Mouse (Mus musculus): ENCODE data around the gene Cmss1.
A peak's percentile ranks its signal among the peaks of the same experiment; 100 is the strongest.
"Not testable (repeated sequence)": the region's sequence is repeated elsewhere in the genome, so short reads cannot be mapped to it uniquely, and the experiment has no call there.

Gene Cmss1

GRCm38 (mm10) chr16:57421680-57422417 lies 184.8 kb downstream of the Cmss1 start:
- no peak for DNase-seq

GRCm38 (mm10) chr16:57420773-57421556 lies 185.7 kb downstream of the Cmss1 start:
- DNase-seq: no peak

DNA sequence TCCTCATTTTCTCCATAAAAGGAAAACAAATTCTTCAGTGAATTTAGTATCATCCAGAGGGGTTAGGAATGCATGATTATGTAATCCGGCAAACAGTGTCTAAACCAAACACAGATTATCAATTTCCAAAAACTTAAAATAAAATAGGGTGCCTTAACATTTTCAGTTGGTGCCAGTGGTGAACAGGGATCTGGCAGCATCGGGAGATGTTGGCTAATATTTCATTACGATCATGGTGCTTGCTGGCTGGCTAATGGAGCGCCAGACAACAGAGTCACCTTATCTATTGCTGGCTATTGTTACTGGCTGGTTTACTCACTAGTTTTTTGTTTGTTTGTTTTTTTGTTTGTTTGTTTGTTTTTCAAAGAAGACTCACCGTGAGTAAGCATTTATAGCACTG lies 186.8 kb downstream of the Cmss1 start:
- no peak for DNase-seq

- DNase-seq: no peak
Measured at GRCm38 (mm10) chr16:57419332-57419731, 187.3 kb downstream of the Cmss1 start.

GRCm38 (mm10) chr16:57417955-57418354 lies 188.7 kb downstream of the Cmss1 start:
- no peak for DNase-seq

- DNase-seq: no peak
Measured at GRCm38 (mm10) chr16:57417017-57417416, 189.6 kb downstream of the Cmss1 start.

- DNase-seq: no peak
Measured at GRCm38 (mm10) chr16:57416049-57416448, 190.6 kb downstream of the Cmss1 start.

DNA sequence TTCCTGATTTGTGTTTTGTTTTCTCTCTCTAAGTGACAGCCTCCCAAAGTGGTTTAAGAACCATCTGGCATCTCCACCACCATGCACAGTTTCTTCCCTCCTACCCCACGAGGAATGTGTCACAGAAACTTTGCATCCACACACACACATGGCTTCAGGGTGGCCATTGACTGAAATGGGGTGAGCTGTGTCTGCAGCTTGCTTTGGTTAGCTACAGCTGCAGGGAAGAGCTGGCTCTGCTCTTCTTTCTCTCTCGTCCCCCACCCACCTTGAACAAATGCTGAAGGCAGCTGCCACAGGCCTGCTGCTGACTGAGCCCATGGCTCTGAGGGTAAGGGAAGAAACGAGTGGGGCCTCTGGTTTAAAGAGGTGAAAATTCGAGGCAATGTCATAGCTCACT lies 193.9 kb downstream of the Cmss1 start:
- DNase-seq: no peak

- no peak for DNase-seq
Measured at GRCm38 (mm10) chr16:57403825-57404224, 202.8 kb downstream of the Cmss1 start.

GRCm38 (mm10) chr16:57402910-57403309 lies 203.8 kb downstream of the Cmss1 start:
- no peak for DNase-seq

DNA sequence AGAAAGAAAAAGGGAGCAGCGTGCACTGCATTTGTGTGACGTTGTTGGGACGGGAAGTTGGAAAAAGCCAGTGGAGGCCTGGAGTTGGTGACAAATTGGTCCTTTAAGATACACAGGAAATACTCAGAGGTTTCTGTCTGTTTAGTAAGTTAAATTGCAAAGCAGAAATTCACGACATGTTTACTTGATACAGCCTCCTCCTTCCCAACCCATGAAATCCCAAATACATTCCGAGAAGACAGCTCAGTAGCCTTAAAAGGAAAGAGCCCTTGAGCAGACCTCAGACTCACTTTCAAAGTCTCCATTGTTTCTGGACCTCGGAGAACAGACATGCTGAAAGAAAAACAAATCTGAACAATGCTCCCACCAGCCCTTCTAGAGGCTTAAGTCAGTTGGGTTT lies 205.0 kb downstream of the Cmss1 start:
- no peak for DNase-seq

GRCm38 (mm10) chr16:57399566-57399965 lies 207.1 kb downstream of the Cmss1 start:
- DNase-seq: no peak

DNA sequence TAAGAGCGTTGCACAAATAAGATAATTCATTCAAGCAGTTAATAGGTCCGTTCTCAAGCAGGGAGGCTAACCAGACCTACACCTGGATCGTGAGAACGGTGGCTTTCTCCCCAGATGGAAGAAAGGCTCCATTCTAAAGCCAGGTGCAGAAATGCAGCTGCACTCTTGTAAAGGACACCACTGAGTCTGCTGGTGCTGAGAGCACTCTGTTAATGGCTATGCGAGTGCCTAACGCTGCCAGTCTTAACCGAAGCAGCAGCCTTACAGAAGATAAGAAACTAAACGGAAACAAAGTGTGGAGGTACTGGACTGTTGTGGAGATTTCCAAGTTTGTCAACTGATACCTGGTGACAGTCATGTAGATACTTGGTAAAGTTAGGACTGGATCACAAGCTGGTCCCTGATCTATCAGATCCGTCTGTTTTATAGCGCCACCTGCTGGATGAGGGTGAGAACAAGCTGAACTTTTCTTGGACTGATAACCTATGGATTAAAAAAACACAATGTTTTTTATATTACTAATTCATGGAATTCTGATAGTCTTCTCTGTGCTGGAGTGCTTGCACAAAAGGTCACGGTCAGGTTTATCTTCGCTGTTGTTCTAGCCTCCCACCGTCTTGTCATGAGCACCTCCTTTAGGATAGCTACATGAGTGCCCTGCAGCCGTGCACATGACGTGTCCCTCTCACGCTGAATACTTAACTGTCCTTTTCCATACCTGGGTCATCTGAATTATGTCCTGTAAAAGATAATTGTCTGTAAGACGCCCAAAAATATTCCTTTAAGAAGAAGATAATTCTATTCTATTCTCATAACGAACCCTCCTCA lies 208.1 kb downstream of the Cmss1 start:
- peak; percentile 51 to 61 for DNase-seq

GRCm38 (mm10) chr16:57397845-57398244 lies 208.8 kb downstream of the Cmss1 start:
- no peak for DNase-seq

GRCm38 (mm10) chr16:57396249-57396648 lies 210.4 kb downstream of the Cmss1 start:
- DNase-seq: no peak

DNA sequence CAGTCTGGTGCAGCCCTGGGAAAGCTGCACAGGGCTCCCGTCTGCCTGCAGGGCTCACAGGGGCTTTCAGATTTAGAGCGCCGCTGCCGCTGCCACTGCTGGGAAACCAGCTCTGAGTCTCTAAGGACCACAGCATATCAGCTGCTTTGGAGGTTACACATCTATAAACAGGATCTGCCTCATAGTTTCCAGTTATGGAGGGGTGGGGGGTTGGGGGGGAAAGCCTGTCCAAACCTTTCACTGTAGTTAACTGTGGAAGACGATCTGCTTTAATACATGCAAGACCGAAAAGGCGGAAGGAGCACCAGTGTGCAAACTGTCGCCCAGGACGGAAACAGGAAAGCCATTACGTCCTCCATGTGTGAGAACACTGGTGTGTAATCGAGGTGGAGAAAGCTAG lies 213.5 kb downstream of the Cmss1 start:
- no peak for DNase-seq

DNA sequence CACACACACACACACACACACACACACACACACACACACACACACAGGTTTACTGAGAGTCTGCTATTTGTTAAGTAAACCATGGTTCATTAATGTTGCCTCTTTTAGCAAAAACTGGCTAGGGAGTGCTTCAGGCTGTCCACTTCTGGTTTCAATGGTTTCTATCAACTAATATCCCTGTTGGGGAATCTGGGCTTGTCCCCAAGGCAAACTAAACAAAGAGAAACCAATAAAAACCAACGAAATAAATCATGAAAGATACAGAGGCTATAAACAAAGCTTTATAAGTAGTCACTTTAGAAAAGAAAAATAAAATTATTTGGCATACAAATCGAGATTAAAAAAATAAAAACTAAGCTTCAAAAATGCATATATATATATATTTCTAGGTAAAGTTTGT lies 214.2 kb downstream of the Cmss1 start:
- no peak for DNase-seq

DNA sequence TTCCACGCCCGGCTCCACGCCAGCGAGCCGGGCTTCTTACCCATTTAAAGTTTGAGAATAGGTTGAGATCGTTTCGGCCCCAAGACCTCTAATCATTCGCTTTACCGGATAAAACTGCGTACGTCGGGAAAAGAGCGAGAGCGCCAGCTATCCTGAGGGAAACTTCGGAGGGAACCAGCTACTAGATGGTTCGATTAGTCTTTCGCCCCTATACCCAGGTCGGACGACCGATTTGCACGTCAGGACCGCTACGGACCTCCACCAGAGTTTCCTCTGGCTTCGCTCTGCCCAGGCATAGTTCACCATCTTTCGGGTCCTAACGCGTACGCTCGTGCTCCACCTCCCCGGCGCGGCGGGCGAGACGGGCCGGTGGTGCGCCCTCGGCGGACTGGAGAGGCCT lies 215.5 kb downstream of the Cmss1 start:
- not testable (repeated sequence) for DNase-seq

- no peak for DNase-seq
Measured at GRCm38 (mm10) chr16:57389566-57390251, 217.0 kb downstream of the Cmss1 start.

DNA sequence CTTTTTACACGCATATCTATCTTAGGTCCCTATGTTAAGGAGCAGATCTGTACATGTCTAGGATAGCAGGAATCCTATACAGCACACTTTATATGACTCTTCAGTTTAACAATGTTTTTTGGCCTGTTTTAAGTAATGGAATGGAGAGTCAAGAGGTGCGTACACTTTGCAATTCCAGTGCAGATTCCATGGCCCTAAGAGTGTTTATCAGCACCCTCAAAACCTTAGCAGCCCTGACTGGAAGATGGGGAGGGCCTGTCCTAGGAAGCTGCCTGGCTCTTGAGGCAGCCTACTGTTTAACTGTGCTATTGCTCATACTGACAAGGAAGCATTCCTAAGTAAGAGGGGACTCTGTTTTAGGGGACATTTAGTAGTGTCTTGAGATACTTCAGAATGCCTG lies 222.4 kb downstream of the Cmss1 start:
- no peak for DNase-seq

DNA sequence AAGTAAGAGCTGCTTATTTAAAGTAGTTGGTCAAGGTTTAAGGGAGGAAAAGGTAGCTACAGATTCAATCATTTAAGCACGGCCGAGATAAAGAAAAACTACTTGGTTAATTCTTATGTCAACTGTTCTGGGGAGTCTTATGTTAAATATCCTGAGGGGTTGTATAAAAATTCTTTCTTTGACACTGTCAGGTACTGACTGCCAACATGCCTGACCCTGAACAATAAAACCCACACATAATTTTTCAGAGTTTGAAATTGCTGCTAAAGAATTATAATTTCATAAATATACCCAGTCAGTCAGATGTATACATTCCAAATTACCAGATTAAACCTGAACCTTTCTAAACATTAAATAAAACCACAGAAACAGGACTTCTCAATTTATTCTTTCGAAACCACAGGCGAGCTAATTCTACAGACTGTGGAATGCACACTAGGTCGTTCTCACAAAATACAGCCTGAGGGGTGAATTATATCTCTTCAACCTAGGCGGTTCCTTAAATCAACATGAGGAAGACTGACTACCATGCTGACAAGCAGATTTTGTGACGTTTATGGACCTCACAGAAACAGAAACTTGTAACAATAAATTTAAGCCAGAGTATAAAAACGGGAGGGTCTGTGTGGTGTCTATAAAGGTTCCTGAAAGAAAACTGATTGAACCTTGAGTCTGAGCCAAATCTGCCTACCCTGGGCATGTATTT lies 223.2 kb downstream of the Cmss1 start:
- no peak for DNase-seq

- DNase-seq: no peak
Measured at GRCm38 (mm10) chr16:57378631-57379330, 227.9 kb downstream of the Cmss1 start.
